In the genomic region with DNA sequence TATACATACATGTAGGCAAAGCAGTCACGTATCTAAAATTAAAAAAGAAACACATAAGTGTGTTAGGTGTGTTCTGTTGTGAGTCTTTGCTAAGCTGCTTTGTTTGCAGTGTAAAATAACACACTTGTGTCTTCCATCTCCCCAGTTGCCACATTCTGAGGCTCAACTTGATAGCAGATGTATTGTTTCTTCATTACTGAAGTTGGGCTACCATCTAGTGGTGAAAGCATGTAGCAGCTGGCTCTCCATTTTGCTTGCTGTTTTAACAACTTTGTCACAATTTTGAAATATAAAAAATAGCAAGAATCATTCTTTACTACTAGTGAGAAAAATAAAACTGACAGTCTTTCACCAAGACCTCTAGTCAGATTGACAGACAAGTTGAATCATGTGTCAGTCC, we compare ENCODE assay signal across 10 mouse cellular contexts.
A peak's percentile ranks its signal among the peaks of the same experiment; 100 is the strongest.
DNase-seq lines count a peak whose midpoint lies in the region; ATAC-seq and TF ChIP-seq lines count a peak whose summit lies in the region.
"Had no signal": no experiment of that assay in that cellular context is flagged by ENCODE, and none has a peak within 500 bp of the region (broad histone marks: within the 10 kb centered on the region; RNA-seq: fewer than 3 reads in every experiment).

No protein-coding gene starts in this region.

- no peak overlapping the region for H3K4me2 ChIP-seq in heart, postnatal 0 days (ENCODE audit: low read depth, low read length)
- H3K4me2 ChIP-seq in intestine, embryonic 16.5 days (ENCODE audit: low read depth, low read length) = no peak overlapping the region
- H3K4me2 ChIP-seq: embryonic facial prominence, embryonic 13.5 days; limb, embryonic 13.5 days had no signal

- no peak overlapping the region for H3K9ac ChIP-seq in heart, postnatal 0 days (replicated peaks; ENCODE audit: low read depth, low read length)
- no peak overlapping the region for H3K9ac ChIP-seq in intestine, embryonic 16.5 days (ENCODE audit: low read depth, low read length)
- H3K9ac ChIP-seq: embryonic facial prominence, embryonic 13.5 days; limb, embryonic 13.5 days had no signal

- no peaks in the 10 kb centered on the region for H3K4me1 ChIP-seq in heart, postnatal 0 days (ENCODE audit: control insufficient read depth, insufficient read depth)
- H3K4me1 ChIP-seq in heart, embryonic 10.5 days = no peaks in the 10 kb centered on the region
- no peaks in the 10 kb centered on the region for H3K4me1 ChIP-seq in intestine, embryonic 16.5 days (ENCODE audit: control insufficient read depth, insufficient read depth, low read length)
- H3K4me1 ChIP-seq: embryonic facial prominence, embryonic 13.5 days; limb, embryonic 13.5 days had no signal

- no peak for ATAC-seq in heart, postnatal 0 days (ENCODE audit: insufficient read depth, low read depth)
- ATAC-seq in intestine, embryonic 16.5 days = no peak

- intact Hi-C loops in left cerebral cortex, postnatal 25 days (cut with DNase I) = loop anchor here (5.0 to 10.0 kb wide), 4 partner anchors 82 to 707 kb away; no protein-coding TSS in a partner anchor

- WGBS in heart, postnatal 0 days = 100% methylated on average over 1 of the region's 1 CpGs
- WGBS in heart, embryonic 10.5 days = 92% methylated on average over 1 of the region's 1 CpGs
- WGBS in intestine, embryonic 16.5 days = 93% methylated on average over 1 of the region's 1 CpGs

- H3K4me3 ChIP-seq in heart, postnatal 0 days (ENCODE audit: low read depth, low read length) = no peak overlapping the region
- no peak overlapping the region for H3K4me3 ChIP-seq in heart, embryonic 10.5 days
- H3K4me3 ChIP-seq in intestine, embryonic 16.5 days (ENCODE audit: low read length) = no peak overlapping the region
- H3K4me3 ChIP-seq: embryonic facial prominence, embryonic 13.5 days; limb, embryonic 13.5 days had no signal

- TF ChIP-seq CTCF in heart, postnatal 0 days (IDR thresholded peaks at IDR 0.05; ENCODE audit: low read depth) = peak; percentile 67

- H3K27me3 ChIP-seq in heart, postnatal 0 days (ENCODE audit: control insufficient read depth, insufficient read depth, low read length) = no peaks in the 10 kb centered on the region
- H3K27me3 ChIP-seq in heart, embryonic 10.5 days (ENCODE audit: insufficient read depth, poor library complexity, severe bottlenecking) = no peaks in the 10 kb centered on the region
- no peaks in the 10 kb centered on the region for H3K27me3 ChIP-seq in intestine, embryonic 16.5 days (replicated peaks; ENCODE audit: control insufficient read depth, insufficient read depth, low read length)
- H3K27me3 ChIP-seq: embryonic facial prominence, embryonic 13.5 days; limb, embryonic 13.5 days had no signal

- no peaks in the 10 kb centered on the region for H3K9me3 ChIP-seq in heart, postnatal 0 days (replicated peaks; ENCODE audit: control insufficient read depth, low read length)
- no peaks in the 10 kb centered on the region for H3K9me3 ChIP-seq in heart, embryonic 10.5 days
- H3K9me3 ChIP-seq in intestine, embryonic 16.5 days (ENCODE audit: control insufficient read depth, low read length) = no peaks in the 10 kb centered on the region
- H3K9me3 ChIP-seq: embryonic facial prominence, embryonic 13.5 days; limb, embryonic 13.5 days had no signal

- no peak overlapping the region for H3K27ac ChIP-seq in heart, postnatal 0 days (ENCODE audit: low read depth)
- H3K27ac ChIP-seq in heart, embryonic 10.5 days = no peak overlapping the region
- H3K27ac ChIP-seq in intestine, embryonic 16.5 days (ENCODE audit: low read length) = no peak overlapping the region
- H3K27ac ChIP-seq: embryonic facial prominence, embryonic 13.5 days; limb, embryonic 13.5 days had no signal

- H3K36me3 ChIP-seq in heart, postnatal 0 days (replicated peaks; ENCODE audit: control insufficient read depth, insufficient read depth, low read length) = peaks cover 11% of the 10 kb centered on the region
- H3K36me3 ChIP-seq in heart, embryonic 10.5 days = peaks cover 12% of the 10 kb centered on the region
- H3K36me3 ChIP-seq in intestine, embryonic 16.5 days (ENCODE audit: control insufficient read depth, insufficient read depth, low read length) = no peaks in the 10 kb centered on the region

- DNase-seq in heart, postnatal 0 days (ENCODE audit: low spot score) = peak; percentile 35
- DNase-seq in heart, embryonic 10.5 days (ENCODE audit: low spot score) = no peak
- peak; percentile 78 for DNase-seq in 416B (ENCODE audit: low read depth)
- DNase-seq in MEL-GATA-1-ER (ENCODE audit: extremely low read depth, low read depth) = peak; percentile 16
- peak; percentile 33 to 59 for DNase-seq in cerebellum, postnatal 25 days
- peak; percentile 42 to 77 for DNase-seq in left cerebral cortex, postnatal 25 days (ENCODE audit: low spot score in 2 of 2)
- DNase-seq in thymus, postnatal 4 days = peak; percentile 30

- no peak for TF ChIP-seq EP300 in heart, postnatal 0 days (IDR thresholded peaks at IDR 0.05; ENCODE audit: low read depth)
